Mouse (Mus musculus): Measurements from ENCODE around the gene 1110002E22Rik. TPM values are rescaled to one million over a fixed set of nuclear protein-coding genes. Genes with fewer than 3 reads are reported as not detected.

Gene 1110002E22Rik
- total and polyA plus RNA-seq, 3 experiments, result under 0.01 to 0.03 TPM; not detected in 1

- H3K27ac ChIP-seq (ENCODE audit: control insufficient read depth, low read depth, low read length), result no peak overlapping the region
- H3K9me3 ChIP-seq (replicated peaks; ENCODE audit: insufficient read depth, low read length), result no peaks in the 10 kb centered on the region
Measured at GRCm38 (mm10) chr3:138040938-138041337, 23.9 kb upstream of the 1110002E22Rik start.

GRCm38 (mm10) chr3:138041591-138042301 is 23.1 kb upstream of the 1110002E22Rik start:
- Histone ChIP-seq H3K27me3 (ENCODE audit: control insufficient read depth in 1 of 2, insufficient read depth in 2 of 2, low read length in 2 of 2) (no peaks in the 10 kb centered on the region), H3K4me1 (ENCODE audit: control insufficient read depth in 1 of 2, insufficient read depth in 2 of 2, low read length in 2 of 2) (no peaks in the 10 kb centered on the region), H3K27ac (ENCODE audit: control insufficient read depth, low read depth, low read length) (no peak overlapping the region), H3K9me3 (replicated peaks; ENCODE audit: insufficient read depth, low read length) (no peaks in the 10 kb centered on the region), H3K4me3 (ENCODE audit: control insufficient read depth in 1 of 2, insufficient read depth in 1 of 2, low read depth in 2 of 2, low read length in 2 of 2) (no peak overlapping the region), H3K36me3 (ENCODE audit: control insufficient read depth in 1 of 2, insufficient read depth in 2 of 2, low read length in 2 of 2) (no peaks in the 10 kb centered on the region), H3K9ac (ENCODE audit: control insufficient read depth, low read depth, low read length, poor library complexity, severe bottlenecking) (no peak overlapping the region), H3K79me2 (ENCODE audit: control insufficient read depth, insufficient read depth, low read length, poor library complexity) (no peaks in the 10 kb centered on the region)
- no peak for DNase-seq (ENCODE audit: low read depth, low spot score)
- no peak for TF ChIP-seq TBP (IDR thresholded peaks at IDR 0.05; ENCODE audit: low read depth, low read length)

More at GRCm38 (mm10) chr3:138040938-138041337, 23.9 kb upstream of the 1110002E22Rik start:
- no peak for DNase-seq (ENCODE audit: low read depth, low spot score)
- Histone ChIP-seq H3K9ac (ENCODE audit: control insufficient read depth, low read depth, low read length, poor library complexity, severe bottlenecking) (no peak overlapping the region), H3K79me2 (ENCODE audit: control insufficient read depth, insufficient read depth, low read length, poor library complexity) (no peaks in the 10 kb centered on the region), H3K36me3 (ENCODE audit: control insufficient read depth in 1 of 2, insufficient read depth in 2 of 2, low read length in 2 of 2) (no peaks in the 10 kb centered on the region), H3K4me1 (ENCODE audit: control insufficient read depth in 1 of 2, insufficient read depth in 2 of 2, low read length in 2 of 2) (no peaks in the 10 kb centered on the region), H3K27me3 (ENCODE audit: control insufficient read depth in 1 of 2, insufficient read depth in 2 of 2, low read length in 2 of 2) (no peaks in the 10 kb centered on the region), H3K4me3 (ENCODE audit: control insufficient read depth in 1 of 2, insufficient read depth in 1 of 2, low read depth in 2 of 2, low read length in 2 of 2) (no peak overlapping the region)
- TF ChIP-seq SMC3 (IDR thresholded peaks at IDR 0.05; ENCODE audit: low read depth, low read length) (no peak), KAT2A (conservative IDR thresholded peaks at IDR 0.05; ENCODE audit: low read depth, low read length) (no peak), HCFC1 (IDR thresholded peaks at IDR 0.05; ENCODE audit: low read depth, low read length) (no peak), RCOR1 (IDR thresholded peaks at IDR 0.05; ENCODE audit: low read depth, low read length) (no peak), ELF1 (IDR thresholded peaks at IDR 0.05; ENCODE audit: low read depth, low read length) (no peak), ZKSCAN1 (IDR thresholded peaks at IDR 0.05; ENCODE audit: low read depth, low read length) (no peak), SIN3A (IDR thresholded peaks at IDR 0.05; ENCODE audit: low read length) (no peak), TBP (IDR thresholded peaks at IDR 0.05; ENCODE audit: low read depth, low read length) (no peak), USF1 (IDR thresholded peaks at IDR 0.05; ENCODE audit: low read depth, low read length) (no peak), MAFK (IDR thresholded peaks at IDR 0.05; ENCODE audit: borderline replicate concordance, low read depth, low read length) (no peak), TCF12 (IDR thresholded peaks at IDR 0.05; ENCODE audit: low read depth, low read length) (no peak)

- Histone ChIP-seq H3K4me1 (ENCODE audit: control insufficient read depth in 1 of 2, insufficient read depth in 2 of 2, low read length in 2 of 2) (no peaks in the 10 kb centered on the region), H3K79me2 (ENCODE audit: control insufficient read depth, insufficient read depth, low read length, poor library complexity) (no peaks in the 10 kb centered on the region), H3K9ac (ENCODE audit: control insufficient read depth, low read depth, low read length, poor library complexity, severe bottlenecking) (no peak overlapping the region), H3K27me3 (ENCODE audit: control insufficient read depth in 1 of 2, insufficient read depth in 2 of 2, low read length in 2 of 2) (no peaks in the 10 kb centered on the region), H3K27ac (ENCODE audit: control insufficient read depth, low read depth, low read length) (no peak overlapping the region), H3K9me3 (replicated peaks; ENCODE audit: insufficient read depth, low read length) (no peaks in the 10 kb centered on the region), H3K4me3 (ENCODE audit: control insufficient read depth in 1 of 2, insufficient read depth in 1 of 2, low read depth in 2 of 2, low read length in 2 of 2) (no peak overlapping the region), H3K36me3 (ENCODE audit: control insufficient read depth in 1 of 2, insufficient read depth in 2 of 2, low read length in 2 of 2) (no peaks in the 10 kb centered on the region)
- TF ChIP-seq CHD2 (IDR thresholded peaks at IDR 0.05; ENCODE audit: low read length), result no peak
- no peak for TF ChIP-seq CTCF (IDR thresholded peaks at IDR 0.05 in 2 of 3, conservative IDR thresholded peaks at IDR 0.05 in 1 of 3; ENCODE audit: control insufficient read depth in 1 of 3, insufficient read depth in 1 of 3, low read depth in 2 of 3, low read length in 3 of 3, poor library complexity in 1 of 3, severe bottlenecking in 1 of 3)
- no peak for TF ChIP-seq TBP (IDR thresholded peaks at IDR 0.05; ENCODE audit: low read depth, low read length)
- no peak for TF ChIP-seq ZMIZ1 (IDR thresholded peaks at IDR 0.05; ENCODE audit: low read depth, low read length)
- no peak for TF ChIP-seq MAX (IDR thresholded peaks at IDR 0.05; ENCODE audit: low read length)
- TF ChIP-seq CHD1 (IDR thresholded peaks at IDR 0.05; ENCODE audit: low read depth, low read length), result no peak
- no peak for TF ChIP-seq ETS1 (IDR thresholded peaks at IDR 0.05; ENCODE audit: low read depth, low read length)
- no peak for TF ChIP-seq TAL1 (IDR thresholded peaks at IDR 0.05; ENCODE audit: low read length)
- no peak for TF ChIP-seq KAT2A (conservative IDR thresholded peaks at IDR 0.05; ENCODE audit: low read depth, low read length)
- TF ChIP-seq NELFE (IDR thresholded peaks at IDR 0.05; ENCODE audit: low read depth, low read length), result no peak
- no peak for TF ChIP-seq TCF12 (IDR thresholded peaks at IDR 0.05; ENCODE audit: low read depth, low read length)
- no peak for TF ChIP-seq ZNF384 (IDR thresholded peaks at IDR 0.05; ENCODE audit: low read depth, low read length)
- no peak for TF ChIP-seq POLR2A (IDR thresholded peaks at IDR 0.05; ENCODE audit: control insufficient read depth in 1 of 2, insufficient read depth in 1 of 2, low read depth in 1 of 2, low read length in 2 of 2, poor library complexity in 1 of 2)
- TF ChIP-seq GABPA (IDR thresholded peaks at IDR 0.05; ENCODE audit: low read depth, low read length), result no peak
- TF ChIP-seq HCFC1 (IDR thresholded peaks at IDR 0.05; ENCODE audit: low read depth, low read length), result no peak
- no peak for TF ChIP-seq USF2 (IDR thresholded peaks at IDR 0.05; ENCODE audit: borderline replicate concordance in 1 of 2, insufficient read depth in 1 of 2, low read depth in 1 of 2, low read length in 2 of 2)
- no peak for TF ChIP-seq SMC3 (IDR thresholded peaks at IDR 0.05; ENCODE audit: low read depth, low read length)
- no peak for TF ChIP-seq MYB (IDR thresholded peaks at IDR 0.05; ENCODE audit: low read depth, low read length)
- no peak for DNase-seq (ENCODE audit: low read depth, low spot score)
Measured at GRCm38 (mm10) chr3:138043316-138043715, 21.5 kb upstream of the 1110002E22Rik start.

All from MEL (cell line).